Mouse (Mus musculus): ENCODE data around the gene Olfr474. TPM values are rescaled to one million over a fixed set of nuclear protein-coding genes. Genes with fewer than 3 reads are reported as not detected.

Olfr474 gene
- not detected for polyA plus RNA-seq (2014; fragmentation: Illumina TruSeq; extraction: RNeasy Lipid Tissue Mini Kit (QIAGEN cat#74804); ENCODE audit: insufficient read depth, low read depth, low replicate concordance)

GRCm38 (mm10) chr7:107954343-107954742 is at the start of gene Olfr474:
Olfr474 (plus strand) TSS chr7:107954643.

GRCm38 (mm10) chr7:107930146-107930545 is 24.3 kb upstream of the Olfr474 start, which contains the start of gene Olfr473:
Olfr473 (plus strand) TSS chr7:107930446.

GRCm38 (mm10) chr7:107964503-107964902 is 10.1 kb downstream of the Olfr474 start, which contains the start of gene Olfr476:
Olfr476 (plus strand) TSS chr7:107964803.

GRCm38 (mm10) chr7:107986393-107986792 is 31.9 kb downstream of the Olfr474 start, which contains the start of gene Olfr477:
Olfr477 (plus strand) TSS chr7:107986693.

Other genes with a start within 250 kb of the Olfr474 start
- not detected for gene Cyb5r2, start 196.6 kb upstream of the Olfr474 start, polyA plus RNA-seq (2014; fragmentation: Illumina TruSeq; extraction: RNeasy Lipid Tissue Mini Kit (QIAGEN cat#74804); ENCODE audit: insufficient read depth, low read depth, low replicate concordance)
- gene Ovch2, start 153.4 kb upstream of the Olfr474 start, polyA plus RNA-seq (2014; fragmentation: Illumina TruSeq; extraction: RNeasy Lipid Tissue Mini Kit (QIAGEN cat#74804); ENCODE audit: insufficient read depth, low read depth, low replicate concordance): not detected
- gene Olfr467, start 142.4 kb upstream of the Olfr474 start, polyA plus RNA-seq (2014; fragmentation: Illumina TruSeq; extraction: RNeasy Lipid Tissue Mini Kit (QIAGEN cat#74804); ENCODE audit: insufficient read depth, low read depth, low replicate concordance): not detected
- not detected for gene Olfr469, start 129.1 kb upstream of the Olfr474 start, polyA plus RNA-seq (2014; fragmentation: Illumina TruSeq; extraction: RNeasy Lipid Tissue Mini Kit (QIAGEN cat#74804); ENCODE audit: insufficient read depth, low read depth, low replicate concordance)
- not detected for gene Olfr470, start 107.2 kb upstream of the Olfr474 start, polyA plus RNA-seq (2014; fragmentation: Illumina TruSeq; extraction: RNeasy Lipid Tissue Mini Kit (QIAGEN cat#74804); ENCODE audit: insufficient read depth, low read depth, low replicate concordance)
- gene Olfr472, start 56.7 kb upstream of the Olfr474 start, polyA plus RNA-seq (2014; fragmentation: Illumina TruSeq; extraction: RNeasy Lipid Tissue Mini Kit (QIAGEN cat#74804); ENCODE audit: insufficient read depth, low read depth, low replicate concordance): not detected
- gene Olfr473, start 24.2 kb upstream of the Olfr474 start, polyA plus RNA-seq (2014; fragmentation: Illumina TruSeq; extraction: RNeasy Lipid Tissue Mini Kit (QIAGEN cat#74804); ENCODE audit: insufficient read depth, low read depth, low replicate concordance): not detected
- not detected for gene Olfr476, start 10.2 kb downstream of the Olfr474 start, polyA plus RNA-seq (2014; fragmentation: Illumina TruSeq; extraction: RNeasy Lipid Tissue Mini Kit (QIAGEN cat#74804); ENCODE audit: insufficient read depth, low read depth, low replicate concordance)
- gene Olfr477, start 32.0 kb downstream of the Olfr474 start, polyA plus RNA-seq (2014; fragmentation: Illumina TruSeq; extraction: RNeasy Lipid Tissue Mini Kit (QIAGEN cat#74804); ENCODE audit: insufficient read depth, low read depth, low replicate concordance): not detected
- gene Olfr478, start 79.3 kb downstream of the Olfr474 start, polyA plus RNA-seq (2014; fragmentation: Illumina TruSeq; extraction: RNeasy Lipid Tissue Mini Kit (QIAGEN cat#74804); ENCODE audit: insufficient read depth, low read depth, low replicate concordance): not detected
- not detected for gene Olfr479, start 96.0 kb downstream of the Olfr474 start, polyA plus RNA-seq (2014; fragmentation: Illumina TruSeq; extraction: RNeasy Lipid Tissue Mini Kit (QIAGEN cat#74804); ENCODE audit: insufficient read depth, low read depth, low replicate concordance)
- gene Olfr480, start 112.7 kb downstream of the Olfr474 start, polyA plus RNA-seq (2014; fragmentation: Illumina TruSeq; extraction: RNeasy Lipid Tissue Mini Kit (QIAGEN cat#74804); ENCODE audit: insufficient read depth, low read depth, low replicate concordance): not detected
- not detected for gene Olfr481, start 125.2 kb downstream of the Olfr474 start, polyA plus RNA-seq (2014; fragmentation: Illumina TruSeq; extraction: RNeasy Lipid Tissue Mini Kit (QIAGEN cat#74804); ENCODE audit: insufficient read depth, low read depth, low replicate concordance)
- gene Olfr482, start 142.9 kb downstream of the Olfr474 start, polyA plus RNA-seq (2014; fragmentation: Illumina TruSeq; extraction: RNeasy Lipid Tissue Mini Kit (QIAGEN cat#74804); ENCODE audit: insufficient read depth, low read depth, low replicate concordance): not detected
- not detected for gene Olfr483, start 146.2 kb downstream of the Olfr474 start, polyA plus RNA-seq (2014; fragmentation: Illumina TruSeq; extraction: RNeasy Lipid Tissue Mini Kit (QIAGEN cat#74804); ENCODE audit: insufficient read depth, low read depth, low replicate concordance)
- gene Olfr484, start 172.8 kb downstream of the Olfr474 start, polyA plus RNA-seq (2014; fragmentation: Illumina TruSeq; extraction: RNeasy Lipid Tissue Mini Kit (QIAGEN cat#74804); ENCODE audit: insufficient read depth, low read depth, low replicate concordance): not detected
- not detected for gene Olfr485, start 205.2 kb downstream of the Olfr474 start, polyA plus RNA-seq (2014; fragmentation: Illumina TruSeq; extraction: RNeasy Lipid Tissue Mini Kit (QIAGEN cat#74804); ENCODE audit: insufficient read depth, low read depth, low replicate concordance)
- not detected for gene Olfr486, start 218.1 kb downstream of the Olfr474 start, polyA plus RNA-seq (2014; fragmentation: Illumina TruSeq; extraction: RNeasy Lipid Tissue Mini Kit (QIAGEN cat#74804); ENCODE audit: insufficient read depth, low read depth, low replicate concordance)

Measured in lung, adult 10 weeks (tissue).